Mouse (Mus musculus) cerebellum, adult 9-11 months (tissue): ENCODE measurements around the gene Commd8.
"Not testable (repeated sequence)": the region's sequence is repeated elsewhere in the genome, so short reads cannot be mapped to it uniquely, and the experiment has no call there.

ENCODE experiments used
- DNase-seq: peaks from one replicate; pipeline ENCODE4 v3.0.0; 2022

Gene Commd8

DNA sequence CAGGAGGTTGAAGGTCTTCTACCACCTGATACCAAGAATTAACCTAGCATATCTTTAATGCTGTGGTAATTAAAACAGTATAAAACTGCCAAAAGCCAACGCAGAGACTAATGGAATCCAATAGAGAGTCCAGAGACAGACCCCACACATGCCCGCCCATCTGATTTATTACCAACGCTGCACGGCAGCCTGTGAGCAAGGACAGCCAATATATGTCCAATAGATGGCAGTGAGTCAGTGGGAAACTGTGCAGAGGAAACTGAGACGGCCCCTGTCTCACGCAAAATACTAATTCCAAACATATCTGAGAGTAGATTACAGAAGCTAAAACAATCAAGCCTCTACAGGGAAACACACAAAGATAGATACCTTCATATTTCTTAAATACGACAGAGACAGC lies 3.6 kb downstream of the Commd8 start:
- no peak for DNase-seq

DNA sequence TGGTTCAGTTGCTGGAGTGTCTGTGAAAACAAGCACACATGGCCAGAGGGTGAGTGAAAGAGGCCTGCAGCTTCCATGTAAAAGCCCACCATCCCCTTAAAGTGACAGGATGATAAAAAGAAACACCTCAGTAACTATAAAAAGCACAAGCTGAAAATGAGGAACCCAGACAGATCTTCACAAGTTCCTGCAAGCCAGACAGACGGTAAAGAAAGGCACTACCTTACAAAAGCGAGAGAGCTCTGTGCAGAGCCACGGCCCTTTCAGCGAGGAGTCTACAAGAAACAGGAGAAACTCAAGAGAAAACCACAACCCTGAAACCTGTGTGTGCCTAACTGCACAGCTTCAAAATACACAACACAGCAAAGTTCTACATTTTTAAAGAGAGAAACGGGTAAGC lies 5.1 kb downstream of the Commd8 start:
- DNase-seq = no peak

DNA sequence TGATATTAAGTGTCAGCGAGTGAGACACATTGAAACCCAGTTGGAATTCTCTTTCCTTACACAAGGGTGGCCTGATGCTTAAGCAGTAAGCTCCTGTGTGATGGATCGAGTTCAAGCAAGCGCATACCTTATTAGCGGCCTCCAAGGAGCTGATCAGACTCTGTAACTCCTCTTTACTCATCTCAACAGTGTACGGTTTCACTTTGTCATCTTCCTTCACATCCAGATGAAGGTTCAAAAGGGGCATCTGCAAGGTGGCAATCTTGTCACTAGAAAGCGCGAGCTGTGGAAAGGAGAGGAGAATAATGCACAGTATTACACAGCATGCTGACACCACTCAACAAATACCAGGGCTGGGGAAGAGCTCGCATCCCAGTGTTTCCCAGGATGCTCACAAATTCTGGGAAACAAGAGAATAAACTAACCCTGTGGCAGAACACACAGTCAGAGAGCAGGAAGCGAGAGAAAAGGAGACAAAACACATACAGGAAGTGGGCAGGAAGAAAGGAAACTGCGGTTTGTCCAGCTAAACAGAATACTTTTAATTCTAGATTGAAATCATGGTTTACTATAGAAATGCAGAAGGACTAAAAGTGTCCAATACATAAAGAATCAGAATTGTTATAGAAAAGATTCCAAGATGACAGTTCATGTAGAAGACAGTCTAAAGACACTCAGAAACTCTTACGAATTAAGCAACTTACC lies 7.1 kb downstream of the Commd8 start:
- no peak for DNase-seq

DNA sequence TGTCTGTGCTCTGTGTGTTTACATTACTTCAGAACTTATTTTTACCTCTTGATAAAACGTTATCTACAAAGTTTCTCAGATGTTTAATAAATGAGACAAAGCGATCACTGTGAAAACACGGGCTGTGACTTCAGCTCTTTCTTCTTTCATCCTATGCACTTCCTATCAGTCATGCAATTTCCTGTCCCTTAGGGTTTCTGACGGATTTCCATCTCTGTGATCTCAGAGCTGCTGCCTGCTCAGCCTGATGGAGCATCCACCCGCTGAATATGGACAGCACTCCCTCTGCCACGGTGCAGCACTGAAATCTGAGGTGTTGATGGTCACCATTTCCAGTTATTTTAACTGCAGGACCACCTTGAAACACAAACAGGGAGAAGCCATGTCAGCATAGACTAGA lies 8.5 kb downstream of the Commd8 start:
- DNase-seq = no peak

DNA sequence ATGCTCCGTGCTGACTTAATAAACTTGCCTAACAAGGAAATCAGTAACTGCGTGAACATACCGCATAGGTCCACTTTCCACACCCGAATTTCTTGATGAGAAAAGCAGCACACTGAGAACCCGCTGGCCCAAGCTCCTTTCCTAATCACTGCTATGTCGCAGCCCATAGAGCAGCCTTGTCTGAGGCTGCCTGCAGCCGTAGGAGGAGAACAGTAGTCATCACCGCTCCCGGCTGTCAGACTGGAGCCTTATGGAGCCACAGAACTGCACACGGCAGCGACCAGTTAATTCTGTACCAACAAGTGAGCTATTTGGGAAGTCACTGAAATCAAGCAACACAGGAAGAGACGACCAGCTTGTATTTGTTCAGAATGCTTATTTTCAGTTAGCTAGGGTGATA lies 9.3 kb downstream of the Commd8 start:
- DNase-seq = no peak

DNA sequence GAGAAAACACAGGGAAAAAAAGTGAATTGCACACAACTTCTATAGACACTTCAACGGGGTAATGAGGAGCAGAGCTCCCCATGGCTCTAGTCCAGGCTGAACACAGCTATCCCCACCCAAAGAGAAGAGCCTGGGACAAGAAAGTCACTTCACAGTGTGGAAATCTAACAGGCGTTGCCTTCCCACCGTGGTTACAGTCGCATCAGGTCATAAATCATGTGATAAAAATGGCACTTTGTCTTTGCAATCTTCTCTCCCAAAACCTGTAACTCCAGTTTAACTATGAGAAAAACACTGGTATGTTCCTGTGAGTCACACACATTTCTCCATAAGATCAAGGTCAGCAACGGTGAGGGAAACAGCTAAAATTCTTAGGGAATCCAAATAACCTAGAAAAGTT lies 11.4 kb downstream of the Commd8 start:
- DNase-seq = no peak

DNA sequence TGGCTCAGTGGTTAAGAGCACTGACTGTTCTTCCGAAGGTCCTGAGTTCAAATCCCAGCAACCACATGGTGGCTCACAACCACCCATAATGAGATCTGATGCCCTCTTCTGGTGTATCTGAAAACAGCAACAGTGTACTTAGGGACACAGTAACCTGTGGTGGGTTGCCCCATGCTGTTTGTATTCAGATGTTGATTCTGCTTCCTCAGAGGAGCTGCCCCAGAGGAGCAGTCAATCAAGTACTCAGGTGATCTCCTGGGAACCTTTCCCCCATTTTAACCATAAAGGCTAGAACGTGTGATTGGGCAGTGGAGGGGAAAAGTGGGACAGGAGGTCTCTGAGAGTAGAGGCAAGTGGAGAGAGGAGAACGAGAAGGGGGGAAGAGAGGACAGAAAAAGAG lies 12.3 kb downstream of the Commd8 start:
- DNase-seq = not testable (repeated sequence)

DNA sequence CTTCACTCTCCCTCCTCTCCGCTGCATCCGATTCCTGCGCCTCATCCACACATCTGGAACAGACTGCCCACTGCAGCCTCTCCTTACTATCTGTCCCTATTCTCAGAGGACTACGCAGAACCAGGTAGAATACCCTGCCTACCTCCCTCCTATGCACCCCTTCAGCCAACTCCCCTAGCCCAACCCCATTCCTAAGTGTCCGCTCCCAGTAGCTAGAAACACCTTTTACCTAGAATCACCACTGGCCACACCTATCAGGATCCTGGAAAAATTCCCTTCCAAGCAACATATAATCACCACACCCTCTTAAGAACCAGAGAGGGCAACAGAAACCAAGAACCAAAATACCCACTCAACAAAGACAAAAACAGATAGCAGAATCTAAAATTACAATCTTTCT lies 17.1 kb downstream of the Commd8 start:
- DNase-seq = no peak

DNA sequence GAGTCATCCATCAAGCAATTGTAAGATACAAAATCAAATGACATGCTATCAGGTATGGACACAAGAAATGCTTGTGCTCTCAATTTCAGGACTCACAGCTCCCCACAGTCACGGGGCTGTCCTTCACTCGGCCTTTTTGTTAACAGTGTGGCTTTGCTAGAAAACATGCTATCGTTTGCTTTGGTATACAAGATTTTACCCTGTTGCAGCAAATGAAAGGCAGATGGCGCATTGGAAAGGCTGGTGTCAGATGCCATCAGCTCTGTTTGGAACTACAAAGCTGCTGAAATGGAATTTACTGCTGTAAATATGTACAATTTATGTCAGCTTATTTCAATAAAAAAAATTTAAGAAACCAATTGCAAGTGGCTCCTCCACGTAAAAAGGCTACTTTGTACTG lies 19.3 kb downstream of the Commd8 start:
- DNase-seq = no peak

DNA sequence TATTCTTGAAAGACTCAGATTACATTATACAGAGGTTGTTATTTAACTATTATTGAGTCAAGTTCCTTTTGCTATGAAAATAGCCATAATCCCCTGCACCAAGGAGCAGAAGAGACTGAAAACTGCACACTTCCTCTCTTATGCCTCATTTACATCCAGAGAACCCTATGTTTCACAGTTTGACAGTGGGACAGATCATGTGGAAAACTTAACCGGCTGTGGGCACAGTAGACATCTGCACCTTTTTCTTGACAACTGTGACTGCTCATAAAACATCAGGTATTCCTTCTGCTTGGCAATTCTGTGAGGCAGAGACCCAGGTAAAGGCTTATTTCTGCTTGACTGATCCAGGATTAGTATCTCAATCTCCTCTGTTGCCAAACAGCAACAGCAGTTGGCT lies 28.4 kb downstream of the Commd8 start:
- no peak for DNase-seq

DNA sequence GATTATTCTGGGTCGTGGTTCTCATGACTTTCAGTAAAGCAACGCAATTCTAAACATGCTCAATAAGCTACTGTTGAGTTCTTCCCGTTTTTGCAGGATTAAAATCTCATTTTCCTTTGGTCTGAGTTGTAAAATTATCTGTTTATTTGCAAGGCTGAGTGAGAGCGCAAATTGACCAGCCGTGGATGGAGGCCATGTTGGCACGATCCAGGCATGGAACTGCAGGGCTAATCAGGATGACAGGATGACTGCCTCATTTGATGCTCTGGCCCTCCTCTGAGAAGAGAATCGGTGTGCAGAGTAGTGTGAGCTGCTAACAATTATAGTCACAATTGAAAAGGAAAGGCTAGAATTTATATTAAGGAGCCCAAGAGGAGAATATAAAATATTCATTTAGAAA lies 29.7 kb downstream of the Commd8 start:
- DNase-seq = no peak

DNA sequence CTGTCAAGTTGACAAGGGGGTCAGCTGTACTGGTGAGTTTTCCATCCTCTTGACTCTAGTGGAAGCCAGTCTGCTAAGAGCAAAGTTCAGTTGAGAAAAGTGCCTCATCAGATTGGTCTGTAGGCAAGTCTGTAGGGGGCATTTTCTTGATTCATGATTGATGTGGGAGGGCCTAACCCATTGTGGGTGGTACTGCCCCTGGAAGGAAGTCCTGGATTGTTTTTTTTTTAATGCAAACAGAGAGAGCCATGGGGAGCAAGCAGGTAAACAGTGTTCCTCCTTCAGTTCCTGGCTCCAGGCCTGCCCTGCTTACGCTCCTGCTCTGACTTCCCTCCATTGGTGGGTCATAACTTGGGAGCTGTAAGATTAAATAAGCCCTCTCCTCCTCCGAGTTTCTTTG lies 34.1 kb downstream of the Commd8 start:
- DNase-seq = no peak

DNA sequence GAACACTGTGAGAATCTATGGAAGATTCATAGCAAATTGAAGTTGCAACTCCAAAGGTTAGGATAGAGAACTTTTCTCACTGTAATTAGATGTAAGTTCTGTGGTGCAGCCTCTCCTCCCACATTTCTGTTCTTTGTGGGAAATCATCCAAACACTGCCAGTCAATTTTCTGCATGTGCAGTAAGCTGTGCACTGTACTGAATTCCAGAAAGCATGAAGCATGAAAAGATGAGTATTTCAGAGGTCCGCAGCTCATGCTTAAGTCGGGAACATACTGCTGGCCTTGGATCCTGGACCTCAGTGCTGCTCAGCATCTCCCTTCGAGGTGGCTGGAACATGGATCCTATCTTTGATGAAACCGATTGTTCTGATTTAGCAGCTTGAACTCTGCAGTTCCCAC lies 41.3 kb downstream of the Commd8 start:
- DNase-seq = no peak

DNA sequence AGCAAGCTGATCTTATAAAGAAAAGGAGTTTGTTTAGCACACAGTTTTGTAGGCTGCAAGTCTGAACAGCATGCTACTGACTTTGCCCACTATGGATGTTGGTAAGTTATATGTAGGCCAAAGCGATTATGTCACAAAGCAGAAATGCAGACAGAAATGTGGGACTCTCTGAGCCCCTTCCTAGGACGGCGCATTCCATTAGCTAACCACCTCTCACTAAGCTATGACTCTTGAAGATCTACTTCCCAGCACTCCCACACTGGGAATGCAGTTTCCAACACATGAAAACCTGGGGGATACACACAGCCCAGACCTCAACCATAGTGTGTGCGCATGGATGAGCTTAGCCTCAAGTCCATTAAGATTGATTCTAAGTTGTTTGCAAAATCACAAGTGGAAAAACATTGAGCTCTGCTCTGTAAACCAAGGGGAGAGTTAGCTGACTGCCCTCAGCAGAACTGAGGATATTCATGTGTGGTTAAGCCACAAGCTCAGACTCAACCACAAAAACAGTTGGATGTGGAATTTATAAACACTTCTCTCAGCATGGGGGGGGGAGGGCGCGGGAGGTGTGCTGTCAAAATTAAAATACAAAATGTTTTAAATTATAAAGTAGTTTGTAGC lies 45.5 kb downstream of the Commd8 start:
- DNase-seq = no peak
